Mouse (Mus musculus): ENCODE measurements around the gene Atp6v1f.

Gene Atp6v1f

DNA sequence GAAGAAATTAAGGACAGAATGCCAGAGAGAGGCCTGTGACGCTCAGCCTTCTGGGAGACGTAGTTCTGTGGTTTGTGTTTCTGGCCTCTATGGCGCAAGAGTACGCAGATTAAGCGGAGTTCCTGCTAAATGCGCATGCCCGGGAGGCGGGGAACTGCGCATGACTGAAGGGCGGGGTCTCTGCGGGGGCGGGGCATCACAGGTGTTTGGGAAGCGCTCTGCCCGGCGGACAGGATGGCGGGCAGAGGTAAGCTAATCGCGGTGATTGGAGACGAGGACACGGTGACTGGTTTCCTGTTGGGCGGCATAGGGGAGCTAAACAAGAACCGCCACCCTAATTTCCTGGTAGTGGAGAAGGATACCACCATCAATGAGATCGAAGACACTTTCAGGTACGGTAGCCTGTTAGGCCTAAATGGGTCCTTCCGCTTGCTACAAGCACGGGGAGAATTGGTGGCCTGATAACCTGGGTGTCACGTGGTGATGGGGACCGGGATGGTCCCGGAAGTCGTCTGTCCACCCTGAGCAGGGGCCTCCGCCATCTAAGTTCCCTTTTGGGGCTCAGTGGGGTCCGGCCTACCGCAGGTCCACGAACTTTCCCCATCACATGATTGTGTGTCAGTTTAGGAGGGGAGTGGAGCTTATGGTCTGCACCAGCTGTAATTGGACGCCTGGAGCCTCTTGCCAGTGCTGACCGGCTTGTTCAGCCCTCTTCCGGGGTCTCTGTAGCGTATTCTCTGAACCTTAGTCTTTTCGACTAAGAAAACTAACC lies at the start of gene Atp6v1f:
TSS of gene Atp6v1f (plus strand) at position 136 of the 772 bp plus-strand sequence.
- DNase-seq (ENCODE audit: low read depth, low spot score), result peak; percentile 95

GRCm38 (mm10) chr6:29420596-29420995 lies 46.9 kb upstream of the Atp6v1f start:
- DNase-seq (ENCODE audit: low read depth, low spot score), result no peak

- DNase-seq (ENCODE audit: low read depth, low spot score), result no peak
These were observed 42.4 kb upstream of the Atp6v1f start for GRCm38 (mm10) chr6:29425118-29425517.

DNA sequence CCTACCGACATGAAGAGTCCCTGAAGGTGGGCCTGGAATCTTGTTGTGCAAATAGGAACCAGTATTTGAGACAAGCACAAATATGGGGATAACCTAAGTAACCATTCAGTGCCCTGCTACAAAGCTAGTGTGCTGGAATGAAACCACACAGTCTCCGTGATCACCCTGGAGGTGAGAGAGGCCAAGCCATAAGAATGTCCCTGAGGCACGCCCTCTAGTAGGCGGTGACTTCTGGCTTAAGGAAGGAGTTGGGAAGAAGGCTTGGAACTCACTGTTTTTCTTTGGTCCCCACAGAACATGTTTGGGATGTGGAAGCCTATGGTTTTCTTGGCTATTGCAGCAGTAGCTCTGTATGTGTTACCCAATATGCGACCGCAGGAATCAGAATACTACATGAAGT lies 41.2 kb upstream of the Atp6v1f start:
- DNase-seq (ENCODE audit: low read depth, low spot score), result no peak

- no peak for DNase-seq (ENCODE audit: low read depth, low spot score)
These were observed 39.3 kb upstream of the Atp6v1f start for GRCm38 (mm10) chr6:29428171-29428570.

- DNase-seq (ENCODE audit: low read depth, low spot score), result peak; percentile 94
These were observed 36.7 kb upstream of the Atp6v1f start for GRCm38 (mm10) chr6:29430681-29431420.

- DNase-seq (ENCODE audit: low read depth, low spot score), result peak; percentile 89
These were observed 36.0 kb upstream of the Atp6v1f start for GRCm38 (mm10) chr6:29431473-29431872.

DNA sequence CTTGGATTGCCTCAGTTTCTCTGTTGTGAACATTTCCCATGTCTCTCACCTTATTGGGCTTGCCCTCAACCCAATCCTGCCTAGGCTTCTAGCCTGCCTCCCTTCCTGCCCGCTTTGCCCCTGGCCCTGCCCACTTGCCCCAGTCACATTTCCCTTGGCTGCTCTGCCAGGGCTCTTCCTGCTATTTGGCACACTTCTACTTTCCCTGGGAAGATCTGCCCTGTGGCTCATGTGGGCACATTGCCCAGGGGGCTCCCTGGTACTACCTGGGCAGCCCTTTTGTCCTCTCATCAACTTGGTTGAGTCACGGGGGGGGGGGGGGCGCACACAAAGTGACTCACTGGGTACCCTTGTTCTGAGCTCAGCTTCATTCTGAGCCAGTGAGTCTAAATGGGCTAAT lies 35.4 kb upstream of the Atp6v1f start:
- DNase-seq (ENCODE audit: low read depth, low spot score), result peak; percentile 53

- DNase-seq (ENCODE audit: low read depth, low spot score), result no peak
These were observed 34.9 kb upstream of the Atp6v1f start for GRCm38 (mm10) chr6:29432676-29433037.

DNA sequence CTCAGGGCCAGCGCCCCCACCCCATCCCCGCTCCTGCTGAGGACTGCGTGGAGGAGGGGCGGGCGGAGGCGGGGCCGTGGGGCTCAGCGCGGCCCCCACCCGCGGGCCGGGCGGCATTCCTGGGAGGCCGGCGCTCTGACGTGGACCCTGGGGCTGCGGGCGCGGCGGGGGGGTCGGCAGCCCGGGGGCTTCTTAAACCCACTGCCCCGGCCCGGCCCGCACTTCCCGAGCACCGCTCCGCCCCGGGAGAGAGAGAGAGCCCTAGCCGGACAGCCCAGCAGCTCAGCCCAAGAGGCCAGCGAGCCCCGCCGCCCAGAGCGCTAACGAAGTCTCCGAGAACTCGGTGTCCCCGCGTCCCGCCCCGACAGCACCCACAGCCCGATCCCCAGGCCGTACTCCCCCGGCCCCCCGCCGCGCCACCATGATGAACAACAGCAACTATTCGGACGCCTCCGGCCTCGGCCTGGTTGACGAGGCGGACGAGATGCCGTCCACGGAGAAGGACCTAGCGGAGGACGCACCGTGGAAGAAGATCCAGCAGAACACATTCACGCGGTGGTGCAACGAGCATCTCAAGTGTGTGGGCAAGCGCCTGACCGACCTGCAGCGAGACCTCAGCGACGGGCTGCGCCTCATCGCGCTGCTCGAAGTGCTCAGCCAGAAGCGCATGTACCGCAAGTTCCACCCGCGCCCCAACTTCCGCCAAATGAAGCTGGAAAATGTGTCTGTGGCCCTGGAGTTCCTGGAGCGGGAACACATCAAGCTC lies 34.3 kb upstream of the Atp6v1f start, which contains the start of gene Flnc:
TSS of gene Flnc (plus strand) at position 219 of the 766 bp plus-strand sequence.
- DNase-seq (ENCODE audit: low read depth, low spot score), result peak; percentile 64

GRCm38 (mm10) chr6:29433804-29434795 lies 33.4 kb upstream of the Atp6v1f start:
- DNase-seq (ENCODE audit: low read depth, low spot score), result peak; percentile 92

- DNase-seq (ENCODE audit: low read depth, low spot score), result peak; percentile 86
These were observed 32.4 kb upstream of the Atp6v1f start for GRCm38 (mm10) chr6:29434911-29435691.

- peak; percentile 79 for DNase-seq (ENCODE audit: low read depth, low spot score)
These were observed 31.5 kb upstream of the Atp6v1f start for GRCm38 (mm10) chr6:29435940-29436451.

DNA sequence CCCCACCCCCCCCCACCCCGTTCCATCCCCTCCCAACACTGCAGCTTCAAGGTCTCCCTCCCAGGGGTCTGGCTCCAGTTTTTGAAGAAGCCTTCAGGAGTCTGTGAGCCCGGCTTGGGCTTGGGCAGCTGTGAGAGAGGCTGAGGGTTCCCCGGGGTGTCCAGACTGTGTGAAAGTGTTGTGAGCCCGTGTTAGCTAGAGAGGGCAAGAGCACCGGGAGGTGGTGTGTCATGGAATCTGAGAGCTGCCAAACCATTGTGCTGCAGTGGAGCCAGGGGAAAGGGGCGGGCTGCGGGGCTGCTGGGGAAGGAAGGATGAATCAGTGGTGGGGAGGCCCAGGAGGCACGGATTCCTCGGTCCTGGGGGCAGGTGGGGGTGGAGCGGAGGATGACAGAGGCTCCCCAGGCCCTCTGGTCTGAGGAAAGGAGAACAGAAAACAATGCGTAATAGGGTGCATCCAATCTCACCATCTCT lies 31.0 kb upstream of the Atp6v1f start:
- peak; percentile 74 for DNase-seq (ENCODE audit: low read depth, low spot score)

DNA sequence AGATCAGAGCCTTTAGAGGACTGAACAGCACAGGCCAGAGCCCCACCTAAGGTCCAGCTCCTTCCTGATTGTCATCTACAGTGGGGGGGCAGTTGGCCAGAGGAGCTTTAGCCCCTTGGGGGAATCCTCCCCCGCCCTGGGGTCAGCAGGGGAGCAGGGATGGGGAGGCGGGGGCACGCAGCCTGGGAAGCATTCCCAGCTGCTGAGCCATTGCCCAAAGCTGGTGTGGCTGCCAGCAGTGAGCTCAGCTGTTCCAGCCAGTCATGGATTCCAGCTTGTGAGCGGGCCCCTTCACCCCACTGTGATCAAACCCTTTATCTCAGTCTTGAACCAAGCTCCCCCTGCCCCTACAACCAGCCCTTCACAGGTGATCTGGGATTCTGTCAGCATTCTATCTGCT lies 28.3 kb upstream of the Atp6v1f start:
- peak; percentile 71 for DNase-seq (ENCODE audit: low read depth, low spot score)

DNA sequence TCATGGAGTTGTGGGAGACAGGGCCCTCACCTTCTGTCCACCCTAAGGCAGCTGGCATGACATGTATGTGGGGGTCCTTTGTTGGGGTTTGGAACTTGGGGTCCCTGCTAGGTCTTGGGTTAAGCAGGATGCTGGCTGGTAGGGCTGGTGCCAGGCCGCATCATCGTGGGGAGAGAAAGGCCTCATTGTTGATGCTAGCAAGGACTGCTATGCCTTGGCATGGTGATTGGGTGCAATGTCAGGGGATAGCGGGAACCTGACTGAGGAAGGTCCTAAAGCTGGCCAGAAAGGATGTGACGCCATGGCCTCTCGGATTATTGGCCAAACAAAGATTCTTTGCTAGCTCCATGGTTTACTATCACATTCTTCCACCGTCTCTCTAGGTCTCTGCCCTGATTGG lies 27.7 kb upstream of the Atp6v1f start:
- DNase-seq (ENCODE audit: low read depth, low spot score), result no peak

GRCm38 (mm10) chr6:29444773-29445172 lies 22.7 kb upstream of the Atp6v1f start:
- DNase-seq (ENCODE audit: low read depth, low spot score), result no peak

DNA sequence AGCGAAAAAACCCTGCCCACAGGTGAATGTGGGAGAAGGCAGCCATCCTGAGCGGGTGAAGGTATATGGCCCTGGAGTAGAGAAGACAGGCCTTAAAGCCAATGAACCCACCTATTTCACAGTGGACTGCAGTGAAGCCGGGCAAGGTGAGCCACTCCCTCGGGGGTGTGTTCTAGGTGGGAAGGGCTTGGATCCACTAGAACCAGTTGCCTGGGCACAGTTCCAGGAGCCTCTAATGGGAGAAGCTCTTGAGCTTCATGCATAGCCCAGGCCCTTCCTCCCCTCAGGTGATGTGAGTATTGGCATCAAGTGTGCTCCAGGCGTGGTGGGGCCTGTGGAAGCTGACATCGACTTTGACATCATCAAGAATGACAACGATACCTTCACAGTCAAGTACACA lies 22.2 kb upstream of the Atp6v1f start:
- no peak for DNase-seq (ENCODE audit: low read depth, low spot score)

- no peak for DNase-seq (ENCODE audit: low read depth, low spot score)
These were observed 17.7 kb upstream of the Atp6v1f start for GRCm38 (mm10) chr6:29449858-29450257.

DNA sequence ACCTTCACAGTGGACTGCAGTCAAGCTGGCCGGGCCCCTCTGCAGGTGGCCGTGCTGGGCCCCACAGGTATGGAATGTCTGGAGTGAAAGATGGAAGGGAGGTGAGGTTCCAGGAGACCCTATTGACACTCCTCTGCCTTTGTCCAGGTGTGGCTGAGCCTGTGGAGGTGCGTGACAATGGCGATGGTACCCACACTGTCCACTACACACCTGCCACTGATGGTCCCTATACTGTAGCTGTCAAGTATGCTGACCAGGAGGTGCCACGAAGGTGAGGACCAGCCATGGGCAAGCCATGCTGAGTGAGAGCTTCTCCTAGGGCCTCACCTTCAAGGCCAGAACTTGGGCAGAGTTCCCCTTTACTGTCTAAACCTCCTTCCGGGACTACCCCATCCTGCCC lies 16.9 kb upstream of the Atp6v1f start:
- DNase-seq (ENCODE audit: low read depth, low spot score), result no peak
